Mouse (Mus musculus) cerebellum, adult 9-11 months (tissue): ENCODE measurements at regions not wholly inside any gene's neighbourhood (a gene's known extent, or its start where the extent isn't known, plus 50 kb on each side); places are given as distances from the start of the nearest gene placed in this dataset.

ENCODE experiments used
- DNase-seq: peaks from one replicate; pipeline ENCODE4 v3.0.0; 2022

- DNase-seq = no peak
Measured at GRCm38 (mm10) chr9:24943830-24944229, 145.4 kb upstream of the Gm10181 start.

DNA sequence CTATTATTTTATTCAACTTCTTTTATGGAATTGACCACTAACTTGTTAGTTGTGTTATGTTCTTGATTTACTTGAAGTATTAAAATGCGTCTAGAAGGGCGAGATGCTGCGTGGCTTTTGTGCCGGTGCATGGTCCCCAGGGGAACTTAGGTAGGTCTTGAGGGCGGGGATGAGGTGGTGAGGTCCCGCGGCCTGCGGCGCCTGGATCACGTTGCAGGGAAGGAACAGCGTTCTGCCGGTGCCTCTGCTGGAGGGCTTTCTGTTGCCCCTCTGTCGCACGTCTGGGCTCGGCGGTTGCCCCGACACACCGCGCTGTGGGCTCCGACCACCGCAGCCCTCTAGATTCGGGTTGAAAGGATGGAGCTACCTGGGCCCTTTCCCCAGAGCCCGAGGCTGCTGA is 136.7 kb upstream of the Gm10181 start:
- no peak for DNase-seq

DNA sequence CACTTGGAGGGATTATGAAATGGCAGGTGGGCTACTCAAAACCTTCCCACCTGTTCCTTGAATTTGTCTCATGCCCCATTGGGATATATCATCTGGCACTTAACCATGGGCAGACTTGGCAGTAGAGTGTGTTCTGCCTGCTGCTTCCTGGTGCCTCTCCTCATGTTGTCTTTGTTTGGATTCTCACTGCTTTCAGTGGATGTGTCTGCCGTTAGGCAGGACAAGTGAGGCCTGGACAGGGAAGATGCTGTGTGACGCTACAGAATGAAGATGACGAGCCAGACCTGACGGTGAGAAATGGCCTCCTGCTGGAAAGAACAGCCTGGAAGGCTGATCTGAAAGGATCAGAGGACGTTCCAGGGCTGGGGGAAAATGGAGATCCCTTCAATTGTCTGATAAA is 133.6 kb upstream of the Gm10181 start:
- no peak for DNase-seq

DNA sequence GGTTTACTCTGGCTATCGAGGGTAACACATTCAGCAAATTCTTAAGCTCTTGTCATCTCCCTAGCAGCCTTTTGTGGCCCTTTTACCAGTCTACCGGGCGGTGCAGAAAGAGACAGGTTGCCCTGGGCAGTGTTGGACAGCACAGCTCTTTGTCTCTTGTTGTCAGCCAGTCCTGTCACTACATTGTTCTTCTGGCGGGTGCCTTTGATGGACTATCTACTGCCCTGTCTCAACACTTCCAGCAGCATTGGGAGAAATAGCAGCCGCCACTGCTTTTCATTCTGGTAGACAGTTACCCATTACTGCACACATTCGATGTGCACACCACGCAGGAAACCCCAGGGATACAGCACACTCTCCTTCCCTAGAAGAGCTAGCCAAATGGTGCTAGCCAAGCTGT is 132.7 kb upstream of the Gm10181 start:
- DNase-seq = no peak

DNA sequence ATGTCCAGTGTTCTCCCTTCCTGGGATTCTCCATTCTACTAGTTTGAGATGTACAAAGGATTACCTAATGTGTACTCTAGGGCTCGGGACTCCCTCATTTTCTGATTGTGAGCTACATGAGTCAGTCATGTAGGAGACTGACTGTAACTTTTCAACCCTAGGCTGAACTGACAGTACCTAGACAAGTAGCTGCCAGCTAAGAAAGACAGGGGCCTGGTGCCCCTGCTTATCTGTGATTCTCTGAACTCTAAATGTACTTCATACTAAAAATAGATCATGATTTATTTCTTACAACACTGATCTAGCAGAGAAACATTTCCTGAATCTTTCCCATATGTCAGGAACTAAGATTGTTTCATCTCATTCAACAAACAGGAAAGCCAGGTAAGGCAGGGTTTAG is 125.9 kb upstream of the Gm10181 start:
- DNase-seq = no peak

DNA sequence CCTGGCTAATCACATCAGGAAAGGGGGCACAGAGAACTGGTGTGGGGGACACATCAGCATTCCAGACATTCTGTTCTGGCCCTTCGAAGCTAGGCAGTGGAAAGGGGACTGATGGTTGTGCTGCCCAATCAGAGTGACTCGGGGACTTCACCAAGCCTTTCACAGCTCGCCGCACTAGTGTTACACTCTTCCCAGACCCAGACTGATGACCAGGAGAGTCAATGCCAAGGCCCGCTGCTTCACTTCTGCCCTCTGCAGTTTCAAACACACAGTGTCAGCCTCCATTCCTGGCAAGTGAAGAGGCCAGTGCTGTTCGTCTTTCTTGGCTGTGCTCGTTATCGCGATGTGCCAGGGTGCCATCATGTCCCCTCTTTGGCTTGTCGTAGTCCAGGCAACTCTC is 121.7 kb upstream of the Gm10181 start:
- no peak for DNase-seq

GRCm38 (mm10) chr9:24974021-24974741 is 115.0 kb upstream of the Gm10181 start:
- no peak for DNase-seq

DNA sequence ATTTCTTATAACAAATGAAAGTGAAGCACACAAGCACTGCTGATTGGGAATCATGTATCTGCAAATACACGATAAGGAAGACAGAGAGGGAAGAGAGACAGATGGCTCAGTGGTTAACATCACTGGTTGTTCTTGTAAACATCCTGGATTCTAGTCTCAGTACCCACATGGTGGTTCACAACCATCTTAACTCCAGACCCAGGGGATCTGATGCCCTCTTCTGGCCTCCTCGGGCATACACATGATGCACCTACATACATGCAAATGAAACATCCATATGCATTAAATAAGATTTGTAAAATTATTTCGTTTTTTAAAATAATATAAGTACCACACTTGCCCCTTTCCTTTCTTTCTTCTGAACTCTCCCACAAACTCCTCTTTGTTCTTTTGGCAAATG is 106.4 kb upstream of the Gm10181 start:
- DNase-seq = no peak

- DNase-seq = no peak
Measured at GRCm38 (mm10) chr9:24994491-24994890, 94.7 kb upstream of the Gm10181 start.

DNA sequence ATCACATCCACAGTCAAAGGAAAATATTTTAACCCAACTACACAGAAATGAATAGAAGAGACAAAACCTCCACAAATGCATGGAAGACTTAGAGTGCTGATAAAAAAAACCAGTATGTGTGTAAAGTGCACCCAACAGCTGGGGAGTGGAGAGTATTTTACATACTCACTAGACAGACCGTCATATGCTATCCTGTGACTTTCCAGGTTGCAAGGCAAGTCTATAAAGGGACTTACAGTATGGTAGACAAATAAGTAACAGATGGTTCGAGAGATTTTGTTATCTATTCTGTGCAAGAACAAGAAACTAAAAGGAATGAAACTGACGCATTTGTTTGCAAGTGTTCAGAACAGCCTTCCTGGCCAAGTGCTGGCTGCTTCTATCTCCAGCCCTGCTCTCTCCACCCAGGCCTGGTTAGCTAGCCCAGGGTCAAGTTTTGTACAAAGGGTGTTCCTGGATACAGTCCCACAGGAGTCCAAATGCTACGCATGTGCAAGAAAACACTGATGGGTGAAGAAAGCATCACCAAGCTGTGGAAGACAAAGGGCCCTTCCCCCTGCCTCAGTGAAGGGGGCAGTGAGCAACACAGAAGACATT is 68.0 kb upstream of the Gm10181 start:
- no peak for DNase-seq

- DNase-seq = no peak
Measured at GRCm38 (mm10) chr9:25022439-25022838, 66.8 kb upstream of the Gm10181 start.

- DNase-seq = no peak
Measured at GRCm38 (mm10) chr9:25024486-25024885, 64.7 kb upstream of the Gm10181 start.

DNA sequence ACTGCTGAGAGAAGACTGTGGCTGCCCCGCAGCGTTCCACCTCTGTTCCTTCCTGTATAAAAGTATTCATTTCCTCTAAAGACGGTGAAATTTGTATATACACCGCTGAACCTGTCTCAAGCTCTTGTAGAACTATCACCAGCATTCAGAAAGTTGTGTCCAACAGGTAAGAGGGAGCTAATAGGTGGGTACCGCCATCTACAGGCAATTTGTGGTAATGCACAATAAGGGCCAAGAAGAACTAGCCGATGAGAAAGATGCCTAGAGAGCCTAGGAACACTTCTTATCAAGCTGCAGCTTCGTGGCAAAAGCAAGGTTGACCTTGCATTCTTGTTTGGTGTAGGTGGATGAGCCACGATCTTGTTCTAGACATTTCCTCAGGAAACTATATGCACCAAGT is 61.6 kb upstream of the Gm10181 start:
- peak; percentile 10 for DNase-seq

DNA sequence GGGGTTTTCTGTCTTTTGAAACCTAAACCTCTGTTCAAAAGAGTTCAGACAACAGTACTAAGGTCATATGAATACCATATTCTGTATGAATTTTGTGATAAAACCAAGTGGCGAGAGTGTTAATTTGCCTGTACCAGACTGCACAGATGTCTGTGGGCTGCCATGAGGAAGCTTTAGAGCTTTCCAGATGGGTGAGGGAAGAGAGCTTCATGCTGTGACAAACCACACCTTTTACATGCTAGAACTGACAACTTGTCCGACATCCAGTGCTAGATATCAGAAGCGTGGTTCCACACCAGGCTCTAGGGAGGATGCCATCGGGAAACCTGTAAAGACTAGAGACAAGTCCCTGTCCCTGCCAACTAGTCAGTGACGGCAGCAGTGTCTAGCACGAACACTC is 60.9 kb upstream of the Gm10181 start:
- DNase-seq = no peak

DNA sequence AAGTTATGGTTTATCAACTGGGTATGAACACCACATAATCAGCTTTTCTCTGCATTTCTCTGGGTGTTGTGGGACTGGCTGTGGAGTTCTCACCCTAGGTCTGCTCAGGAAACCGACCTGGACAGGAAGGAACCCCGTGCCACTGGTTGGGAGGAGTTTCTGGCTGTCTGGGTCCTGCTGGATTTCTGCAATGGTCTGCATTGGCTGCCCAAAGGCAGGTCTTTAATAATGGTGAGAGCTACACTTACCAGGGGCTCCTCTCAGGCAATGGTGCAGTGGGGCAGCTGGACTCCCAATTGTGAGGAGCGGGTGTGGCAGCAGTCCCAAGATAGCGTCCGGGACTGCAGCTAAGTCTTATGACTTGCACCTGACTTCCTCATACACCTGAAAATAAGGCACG is 57.8 kb upstream of the Gm10181 start:
- DNase-seq = no peak
